Mouse (Mus musculus) lung, postnatal 36 days (tissue): ENCODE measurements around the gene Ttc21b.

ENCODE experiments used
- DNase-seq: peaks from one replicate; pipeline ENCODE4 v3.0.0; 2022; ENCODE audit warnings: mixed read lengths

The Ttc21b gene

DNA sequence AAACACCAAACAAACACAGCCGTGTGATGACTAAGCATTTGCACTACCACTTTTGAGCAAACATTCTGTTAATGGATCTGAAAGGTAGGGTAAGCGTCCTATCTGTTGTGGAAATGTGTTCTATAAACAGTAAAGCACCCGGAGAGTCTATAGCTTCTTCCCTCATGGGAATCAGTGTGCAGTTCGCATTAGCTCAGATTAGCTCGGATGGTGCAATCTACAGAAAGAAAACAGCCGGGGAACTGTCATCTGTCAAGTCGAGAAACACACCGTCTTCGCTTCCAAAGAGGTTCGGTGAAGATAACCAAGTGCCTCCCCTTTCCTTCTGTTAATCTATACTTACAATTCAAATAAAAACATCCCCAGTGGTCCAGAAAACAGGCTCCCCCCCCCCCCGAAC, 85.7 kb downstream of the Ttc21b start:
- DNase-seq = no peak

DNA sequence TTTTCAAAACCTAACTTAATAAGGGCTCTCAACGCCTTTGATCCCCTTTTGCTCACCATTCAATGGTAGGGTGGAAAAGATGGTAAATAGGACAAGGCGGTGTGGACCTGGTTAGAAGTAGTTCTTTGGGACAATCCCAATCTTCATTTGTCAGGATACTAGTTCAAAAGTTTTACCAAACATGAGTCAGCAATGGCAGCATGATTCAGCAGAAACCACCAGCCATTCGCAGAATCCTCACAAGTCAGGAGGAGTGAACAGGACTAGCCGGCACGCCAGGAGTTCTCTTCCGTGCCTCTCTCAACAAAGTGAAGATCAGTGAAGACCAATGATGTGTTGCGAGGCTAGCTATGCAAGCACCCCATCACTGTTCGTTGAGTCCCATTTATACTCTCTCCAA, 91.4 kb downstream of the Ttc21b start:
- no peak for DNase-seq

DNA sequence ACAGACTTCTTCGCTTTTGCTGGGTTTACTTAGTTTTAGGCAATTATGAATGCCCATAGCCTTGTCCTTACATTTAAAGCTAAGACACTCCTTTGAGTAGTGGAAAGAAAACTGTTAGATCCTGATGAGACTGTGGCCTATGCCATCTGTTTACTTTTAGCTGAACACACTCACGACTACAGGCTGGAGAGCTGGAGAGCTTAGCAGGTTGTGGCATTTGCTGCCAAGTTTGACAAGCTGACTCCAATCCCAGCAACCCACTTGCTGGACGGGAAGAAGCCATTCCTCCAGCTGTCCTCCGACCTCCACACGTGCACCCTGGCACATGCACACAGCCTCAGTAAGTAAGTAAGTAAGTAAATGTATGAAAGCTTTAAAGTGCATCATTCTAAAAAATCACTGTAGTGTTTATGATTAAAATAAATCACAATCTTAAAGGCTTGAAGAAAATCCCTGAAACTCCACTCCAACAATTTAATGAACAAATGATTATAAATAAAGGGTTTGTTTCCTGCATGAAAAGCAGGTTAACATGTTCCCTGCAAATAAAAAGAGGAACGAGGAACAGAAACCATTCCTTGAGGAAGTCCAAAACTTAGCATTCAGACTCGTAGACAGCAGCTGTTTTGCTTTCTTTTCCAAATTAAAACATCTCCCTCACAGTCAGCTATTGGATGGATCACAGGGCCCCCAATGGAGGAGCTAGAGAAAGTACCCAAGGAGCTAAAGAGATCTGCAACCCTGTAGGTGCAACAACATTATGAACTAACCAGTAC, 98.1 kb downstream of the Ttc21b start:
- DNase-seq = no peak

DNA sequence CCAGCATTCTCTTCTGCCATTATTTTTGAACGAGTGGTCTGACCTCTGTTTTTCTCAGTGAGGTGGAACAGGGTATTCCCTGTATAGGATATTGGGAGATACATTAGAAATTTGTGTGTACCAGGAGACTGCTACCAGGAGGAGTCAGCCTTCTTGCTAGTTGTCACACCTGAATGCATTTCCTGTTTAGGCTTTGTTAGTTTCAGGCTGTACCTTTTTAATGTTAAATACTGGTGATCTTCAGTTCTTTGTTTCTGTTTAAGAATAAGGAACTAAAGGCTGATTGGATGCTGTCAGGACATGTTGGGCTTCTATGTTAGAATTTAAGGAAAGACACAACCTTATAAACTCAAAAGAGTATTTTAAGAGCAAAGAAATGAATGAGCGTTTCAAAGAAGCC, 105.0 kb downstream of the Ttc21b start:
- no peak for DNase-seq

DNA sequence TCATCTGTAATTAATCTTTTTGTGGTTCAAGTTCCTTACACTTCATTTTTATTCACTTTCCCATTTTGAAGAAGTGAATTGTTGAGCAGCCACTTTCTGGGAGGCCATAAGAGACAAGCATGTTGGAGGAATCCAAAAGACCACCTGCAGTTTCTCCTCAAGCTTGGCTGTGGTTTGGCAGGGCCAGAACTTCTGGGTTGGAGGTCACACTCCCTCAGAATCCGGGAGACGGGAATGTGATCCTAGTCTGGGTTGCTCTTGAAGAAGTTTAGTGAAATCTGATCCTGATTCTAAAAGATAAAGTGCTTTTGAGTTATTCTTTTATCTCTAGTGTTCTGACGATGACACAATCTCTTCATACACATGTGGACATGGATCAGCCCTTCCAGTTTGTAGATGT, 105.9 kb downstream of the Ttc21b start:
- no peak for DNase-seq

DNA sequence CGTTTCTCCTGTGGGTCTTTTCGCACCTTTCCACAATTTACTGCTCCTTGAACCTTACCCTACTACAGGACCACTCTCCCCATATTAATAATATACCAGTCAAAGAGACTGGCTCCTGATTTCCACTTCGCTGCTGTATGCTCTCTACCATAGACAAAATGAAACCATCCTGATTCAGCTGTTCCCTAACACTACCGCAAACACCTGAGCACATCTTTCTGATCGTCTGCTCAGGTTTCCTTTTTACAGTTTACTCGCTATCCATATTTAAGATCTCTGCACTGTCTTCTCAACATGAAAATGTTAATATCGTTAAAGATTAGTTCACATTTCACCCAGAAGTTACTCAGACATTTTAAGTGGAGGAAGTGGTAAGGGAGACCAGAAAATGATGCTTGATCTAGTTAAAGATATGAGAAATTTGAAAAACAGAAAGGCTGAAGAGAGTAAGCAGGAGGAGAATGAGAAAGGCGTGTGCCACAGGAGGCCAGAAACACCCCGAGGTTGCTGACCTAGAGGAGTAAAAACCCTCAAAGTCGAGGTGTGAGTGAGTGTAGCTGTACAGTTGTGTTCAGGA, 107.7 kb downstream of the Ttc21b start:
- DNase-seq = no peak

DNA sequence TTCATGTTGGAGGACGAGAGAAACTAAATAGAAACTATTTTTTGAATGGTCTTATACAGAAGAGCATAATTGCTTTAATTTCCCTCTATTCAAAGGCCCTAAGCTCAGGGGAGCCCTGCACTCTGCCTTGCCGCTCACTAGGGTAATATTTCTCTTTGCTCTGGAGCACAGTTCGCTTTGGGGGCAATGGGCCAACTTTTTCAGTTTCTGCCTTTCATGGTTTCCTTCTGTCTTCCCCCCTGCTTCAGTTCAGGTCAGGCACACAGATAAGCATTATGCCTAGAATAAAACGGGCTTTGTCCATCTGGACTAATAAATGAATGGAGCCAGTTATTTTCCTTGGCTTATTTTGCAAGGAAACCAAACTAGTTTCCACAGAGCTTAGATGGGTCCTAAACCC, 109.9 kb downstream of the Ttc21b start:
- no peak for DNase-seq

DNA sequence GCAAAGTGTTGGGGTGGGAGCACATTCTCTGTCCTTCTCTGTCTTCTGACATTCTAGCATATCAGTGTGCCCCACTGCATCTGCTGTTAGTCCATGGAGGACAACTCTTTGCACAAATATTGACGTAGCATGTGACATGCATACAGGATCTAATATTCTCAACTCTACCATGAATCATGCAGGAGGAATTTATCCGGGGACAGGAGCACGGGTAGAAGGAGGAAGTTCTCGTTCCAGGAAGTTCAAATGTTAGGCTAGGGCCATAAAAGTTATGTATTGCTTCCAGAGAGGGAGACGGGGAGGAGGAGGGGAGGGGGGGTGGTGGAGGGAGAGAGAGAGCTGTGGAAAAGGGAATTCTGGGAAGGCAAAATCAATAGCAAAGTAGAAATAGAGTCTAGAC, 111.6 kb downstream of the Ttc21b start:
- peak; percentile 5 for DNase-seq

DNA sequence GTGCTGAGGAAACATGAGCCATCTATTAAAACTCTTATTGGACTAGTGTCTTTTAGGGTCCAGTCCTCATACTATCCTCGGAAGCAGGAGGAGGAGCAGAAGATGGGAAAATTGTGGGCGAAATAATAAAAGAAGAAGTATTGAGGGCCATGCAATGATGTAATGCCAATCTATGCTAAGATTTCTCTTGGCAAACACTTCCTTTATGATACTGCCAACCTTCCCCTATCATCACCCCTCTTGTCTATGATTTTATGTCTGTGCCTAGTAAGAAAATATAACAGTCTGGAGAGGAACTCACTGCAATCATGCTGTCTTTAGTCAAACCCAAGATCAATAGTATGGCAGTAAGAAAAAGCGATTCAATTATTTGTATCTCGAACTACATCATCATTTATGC, 113.1 kb downstream of the Ttc21b start:
- no peak for DNase-seq

DNA sequence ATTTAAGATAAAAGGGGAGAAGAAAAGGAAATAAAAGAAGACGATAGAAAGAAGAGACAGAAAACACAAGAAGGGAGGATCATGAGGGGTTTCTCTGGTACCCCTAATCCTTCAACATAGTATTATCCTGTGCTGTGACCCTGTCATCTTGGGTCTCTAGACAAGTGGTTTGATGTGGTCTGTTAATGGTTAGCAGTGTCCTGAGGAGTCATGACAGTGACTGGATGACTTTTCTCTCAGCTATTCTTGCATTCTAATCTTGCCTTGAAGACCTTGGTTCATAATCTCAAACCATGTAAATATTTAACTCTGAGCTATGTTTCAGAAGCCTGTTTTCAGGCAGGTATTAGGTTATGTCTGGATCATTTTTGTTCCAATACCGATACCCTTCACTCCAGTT, 113.7 kb downstream of the Ttc21b start:
- DNase-seq = no peak

DNA sequence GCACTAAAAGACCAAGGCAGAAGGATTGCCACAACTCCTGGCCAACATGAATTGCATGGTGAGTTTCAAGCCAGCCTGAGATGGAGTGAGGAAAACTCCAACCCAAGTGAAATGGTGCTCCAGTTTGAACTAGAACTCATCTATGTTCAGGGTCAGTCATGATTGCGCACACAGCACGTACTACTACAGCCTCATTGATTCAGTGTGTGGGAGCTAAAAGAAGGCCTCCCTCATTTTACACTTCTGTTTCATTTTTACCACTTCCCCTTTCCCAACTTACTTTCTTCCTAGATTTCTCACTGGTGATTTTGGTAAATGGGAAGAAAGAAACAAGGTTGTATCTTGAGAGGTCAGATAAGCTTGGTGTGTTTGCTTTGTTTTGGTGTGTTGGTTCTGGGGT, 114.1 kb downstream of the Ttc21b start:
- no peak for DNase-seq

DNA sequence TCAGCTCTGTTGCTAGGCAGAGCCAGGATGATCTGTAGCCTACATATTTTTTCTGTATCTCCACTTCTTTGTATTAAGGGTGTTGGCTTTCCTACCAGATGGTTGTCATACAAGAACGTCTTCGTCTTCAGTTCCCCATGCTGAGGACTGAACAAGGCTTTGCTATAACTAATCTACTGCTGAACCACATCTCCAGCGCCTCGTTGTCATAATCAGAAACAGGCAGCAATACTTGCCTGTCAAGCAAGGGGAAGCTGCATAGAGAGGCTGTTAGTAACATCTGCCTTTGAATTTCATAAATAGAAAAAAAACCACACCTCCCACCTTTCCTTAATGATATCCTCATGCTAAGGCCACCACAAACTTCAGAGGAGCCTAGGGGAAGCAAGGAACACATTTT, 116.2 kb downstream of the Ttc21b start:
- DNase-seq = no peak
